Mouse (Mus musculus): Measurements from ENCODE around the gene Echdc1.
"Not testable (repeated sequence)": the region's sequence is repeated elsewhere in the genome, so short reads cannot be mapped to it uniquely, and the experiment has no call there.

Gene Echdc1

GRCm38 (mm10) chr10:29313064-29313638 is at the start of gene Echdc1:
TSS of gene Echdc1 (plus strand) at chr10:29313166.
- peak; percentile 85 for DNase-seq (ENCODE audit: low spot score)

- DNase-seq (ENCODE audit: low spot score): no peak
Observed at GRCm38 (mm10) chr10:29281736-29282135, 31.2 kb upstream of the Echdc1 start.

- no peak for DNase-seq (ENCODE audit: low spot score)
Observed at GRCm38 (mm10) chr10:29285757-29286156, 27.2 kb upstream of the Echdc1 start.

GRCm38 (mm10) chr10:29302230-29302629 is 10.7 kb upstream of the Echdc1 start:
- no peak for DNase-seq (ENCODE audit: low spot score)

GRCm38 (mm10) chr10:29311480-29312219 is 1.3 kb upstream of the Echdc1 start:
- DNase-seq (ENCODE audit: low spot score): no peak

GRCm38 (mm10) chr10:29313905-29314304 is 939 bp downstream of the Echdc1 start:
- DNase-seq (ENCODE audit: low spot score): no peak

GRCm38 (mm10) chr10:29324817-29325216 is 11.9 kb downstream of the Echdc1 start:
- no peak for DNase-seq (ENCODE audit: low spot score)

- DNase-seq (ENCODE audit: low spot score): no peak
Observed at GRCm38 (mm10) chr10:29333836-29334235, 20.9 kb downstream of the Echdc1 start.

- DNase-seq (ENCODE audit: low spot score): peak; percentile 82
Observed at GRCm38 (mm10) chr10:29338355-29339056, 25.5 kb downstream of the Echdc1 start.

GRCm38 (mm10) chr10:29344232-29344631 is 31.3 kb downstream of the Echdc1 start:
- no peak for DNase-seq (ENCODE audit: low spot score)

- no peak for DNase-seq (ENCODE audit: low spot score)
Observed at GRCm38 (mm10) chr10:29346638-29347037, 33.7 kb downstream of the Echdc1 start.

- no peak for DNase-seq (ENCODE audit: low spot score)
Observed at GRCm38 (mm10) chr10:29351420-29351819, 38.5 kb downstream of the Echdc1 start.

- no peak for DNase-seq (ENCODE audit: low spot score)
Observed at GRCm38 (mm10) chr10:29352575-29352974, 39.6 kb downstream of the Echdc1 start.

GRCm38 (mm10) chr10:29354183-29354582 is 41.2 kb downstream of the Echdc1 start:
- peak; percentile 61 for DNase-seq (ENCODE audit: low spot score)

- DNase-seq (ENCODE audit: low spot score): no peak
Observed at GRCm38 (mm10) chr10:29361095-29361463, 48.1 kb downstream of the Echdc1 start.

GRCm38 (mm10) chr10:29361464-29362196 is 48.7 kb downstream of the Echdc1 start:
- peak; percentile 89 for DNase-seq (ENCODE audit: low spot score)

GRCm38 (mm10) chr10:29362197-29362900 is 49.4 kb downstream of the Echdc1 start, which contains the start of gene Rnf146:
TSS of gene Rnf146 (minus strand) at chr10:29362442.
- DNase-seq (ENCODE audit: low spot score): no peak

GRCm38 (mm10) chr10:29374065-29374464 is 61.1 kb downstream of the Echdc1 start:
- no peak for DNase-seq (ENCODE audit: low spot score)

GRCm38 (mm10) chr10:29381558-29381957 is 68.6 kb downstream of the Echdc1 start:
- no peak for DNase-seq (ENCODE audit: low spot score)

- DNase-seq (ENCODE audit: low spot score): not testable (repeated sequence)
Observed at GRCm38 (mm10) chr10:29394890-29395289, 81.9 kb downstream of the Echdc1 start.

Measured in layer of hippocampus, adult 11-12 months (tissue).